Mouse (Mus musculus): ENCODE measurements around the gene Olfr54.

DNA sequence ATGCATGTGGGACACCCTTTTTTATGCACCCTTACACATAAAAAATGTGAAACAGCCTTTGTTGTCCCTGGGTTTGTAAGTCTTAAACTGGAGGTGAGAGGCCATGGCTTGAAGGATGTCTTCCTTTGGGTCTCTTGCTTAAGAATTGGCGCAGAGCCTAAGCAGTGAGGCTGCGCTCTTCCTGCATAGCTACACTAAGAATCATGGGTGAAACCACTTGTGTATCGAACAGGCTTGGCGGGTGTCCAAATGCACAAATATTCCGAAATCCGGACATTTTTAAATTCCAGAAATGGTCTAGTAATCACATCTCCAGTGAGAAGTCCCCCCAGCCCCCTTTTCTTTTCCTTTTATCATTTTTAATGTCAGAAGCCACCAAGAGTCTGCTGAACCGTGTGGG, 49.2 kb downstream of the Olfr54 start:
- no peak for TF ChIP-seq GATA1 (IDR thresholded peaks at IDR 0.05; ENCODE audit: borderline replicate concordance, low read length)
- TF ChIP-seq FLI1 (IDR thresholded peaks at IDR 0.05; ENCODE audit: low read length) = no peak

Data from megakaryocyte, embryonic 14.5 days (primary cell).